Mouse (Mus musculus) mesoderm, embryonic 11.5 days (tissue): ENCODE data around the gene Foxp1.

ENCODE experiments used
- DNase-seq: peaks from one replicate; pipeline ENCODE4 v3.0.0-alpha.2; 2012; ENCODE audit warnings: low read depth, low spot score

The Foxp1 gene

DNA sequence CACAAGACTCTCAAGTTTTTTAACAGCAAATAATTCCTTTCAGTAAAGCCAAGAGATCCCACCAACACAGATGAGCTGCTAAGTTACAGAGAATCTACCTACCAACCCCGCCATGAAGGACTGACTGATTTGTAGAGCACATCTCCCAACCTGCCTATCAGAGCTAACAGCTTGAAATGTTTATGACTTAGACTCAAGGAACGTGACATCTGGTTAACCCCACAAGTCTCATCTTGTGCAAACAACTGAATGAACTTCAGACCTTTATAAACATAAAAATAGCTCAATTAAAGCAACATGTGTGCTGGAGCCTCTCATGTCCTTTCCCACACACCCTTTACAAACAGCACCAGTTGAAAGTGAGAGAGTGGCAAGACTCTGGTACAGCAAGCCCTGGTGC lies 193.9 kb downstream of the Foxp1 start:
- peak; percentile 62 for DNase-seq

DNA sequence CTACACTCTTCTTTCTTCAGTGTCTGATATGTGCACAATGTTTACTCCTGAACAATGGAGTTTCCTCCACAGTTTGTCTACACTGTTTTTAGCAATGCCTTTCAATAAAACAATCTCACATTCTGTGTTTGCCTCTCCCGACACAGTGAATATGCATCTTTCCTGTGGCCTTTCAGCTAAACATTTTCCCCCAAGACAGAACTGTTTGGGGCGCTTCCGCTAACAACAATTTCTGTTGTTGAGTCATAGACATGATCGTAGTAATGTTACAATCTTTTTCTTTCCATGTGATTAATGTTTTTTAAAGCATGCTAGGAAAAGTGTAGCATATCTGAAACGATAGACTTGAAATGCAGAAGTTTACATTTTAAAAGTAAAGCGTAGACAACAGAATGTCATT lies 194.4 kb downstream of the Foxp1 start:
- DNase-seq = no peak

DNA sequence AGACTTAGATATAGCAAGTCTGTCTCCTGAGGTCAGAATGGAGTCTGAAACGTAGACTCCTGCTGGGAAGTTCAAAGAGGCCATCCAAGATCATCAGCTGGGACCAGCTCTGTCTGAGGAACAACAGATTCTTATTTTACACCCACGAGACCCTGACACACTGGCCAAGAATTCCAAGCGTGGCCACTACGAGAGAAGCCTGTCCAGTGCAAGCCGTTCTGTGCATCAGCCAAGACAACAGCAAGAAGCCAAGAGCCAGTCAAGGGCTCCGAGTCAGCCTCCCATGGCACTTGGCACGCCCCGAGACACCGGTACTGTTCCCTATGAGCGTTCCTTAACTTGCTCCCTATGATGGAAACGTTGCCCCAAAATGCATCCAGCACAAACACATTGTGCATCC lies 194.8 kb downstream of the Foxp1 start:
- DNase-seq = no peak

DNA sequence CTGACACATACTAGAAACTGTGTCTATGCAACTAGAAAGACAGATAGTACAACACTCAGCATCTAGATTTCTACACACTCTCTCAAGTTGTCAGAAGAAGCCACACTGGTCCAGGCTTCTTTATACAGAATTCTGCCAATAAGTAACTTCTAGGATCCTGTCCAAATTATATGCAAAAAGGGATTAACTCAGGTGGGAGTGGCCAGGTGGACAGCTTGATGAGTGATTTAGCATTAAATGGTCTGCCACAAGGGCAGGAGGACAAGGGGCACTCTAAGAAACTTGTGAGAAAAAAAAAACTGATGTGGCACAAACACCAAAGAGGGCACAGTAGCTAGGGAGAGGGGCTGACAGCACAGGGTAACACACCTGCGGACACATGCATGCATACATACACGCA lies 196.6 kb downstream of the Foxp1 start:
- no peak for DNase-seq

DNA sequence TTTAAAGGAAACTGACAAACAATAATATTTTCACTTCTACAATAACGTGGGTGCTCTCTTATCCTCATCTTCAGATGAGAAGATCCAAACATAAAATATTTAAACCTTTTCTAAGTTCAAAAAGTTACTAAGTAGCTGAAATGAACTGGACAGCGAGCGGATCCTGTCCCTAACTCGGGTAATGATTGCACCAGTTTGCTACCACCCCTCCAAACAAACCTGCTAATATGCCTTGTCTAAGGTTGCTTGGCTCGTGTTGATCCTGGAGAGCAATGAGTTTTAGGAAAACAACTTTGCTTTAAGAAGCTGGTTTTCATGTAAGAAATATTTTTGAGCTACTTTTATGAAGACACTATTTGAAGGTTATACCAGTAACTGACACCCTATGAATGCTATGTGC lies 197.1 kb downstream of the Foxp1 start:
- DNase-seq = no peak

DNA sequence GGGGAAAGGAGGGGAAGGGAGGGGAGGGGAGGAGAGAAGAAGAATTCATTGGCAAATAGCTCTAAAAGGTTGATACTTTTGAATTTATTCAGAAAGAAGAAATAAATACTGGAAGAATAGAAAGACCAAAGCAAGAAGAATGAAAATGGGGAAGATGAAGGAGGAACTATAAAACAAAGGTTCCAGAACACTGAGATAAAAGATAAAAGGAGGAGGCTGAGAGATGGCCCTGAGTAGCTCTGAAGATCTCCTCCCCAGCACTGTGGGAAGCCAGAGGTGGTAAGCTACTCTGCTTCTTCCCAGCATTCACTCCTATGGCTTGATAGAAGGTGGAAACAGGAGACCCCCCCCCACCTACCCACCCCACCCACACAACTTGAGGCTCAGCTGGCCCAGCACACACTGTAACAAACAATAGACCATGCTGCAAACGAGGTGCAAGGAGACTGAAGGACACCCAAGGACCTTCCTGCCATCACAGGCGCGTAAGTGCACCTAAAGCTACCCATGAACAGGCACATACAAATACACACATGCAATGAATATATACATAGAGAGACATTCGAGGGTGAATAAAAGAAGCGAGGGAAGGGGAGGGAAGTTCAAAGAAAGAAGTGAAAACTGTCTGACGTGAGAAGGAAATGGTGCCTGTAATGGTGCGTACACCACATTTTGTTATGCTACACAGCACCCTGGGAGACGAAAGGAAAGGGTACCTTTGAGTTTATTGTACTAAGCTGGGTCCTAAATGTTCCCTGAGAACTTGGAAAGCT lies 200.2 kb downstream of the Foxp1 start:
- no peak for DNase-seq

DNA sequence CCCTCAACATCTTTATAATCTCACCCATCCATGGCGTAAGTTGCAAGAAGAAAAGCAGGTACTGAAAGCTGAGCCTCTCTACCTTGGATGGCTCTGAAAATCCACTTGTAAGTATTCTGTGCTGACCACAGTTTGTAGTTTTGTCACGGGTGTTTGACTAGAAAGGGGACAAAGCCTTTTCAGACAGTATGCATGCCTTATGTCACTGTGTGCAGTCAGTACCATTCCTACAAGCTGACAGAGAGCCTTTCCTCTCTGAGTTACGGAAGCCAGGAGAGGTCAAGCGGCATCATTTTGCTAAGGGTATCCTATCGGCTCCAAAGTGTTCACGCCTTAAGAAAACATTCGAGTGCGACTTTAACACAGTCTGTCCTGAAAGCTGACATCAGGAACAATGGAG lies 202.1 kb downstream of the Foxp1 start:
- DNase-seq = no peak

DNA sequence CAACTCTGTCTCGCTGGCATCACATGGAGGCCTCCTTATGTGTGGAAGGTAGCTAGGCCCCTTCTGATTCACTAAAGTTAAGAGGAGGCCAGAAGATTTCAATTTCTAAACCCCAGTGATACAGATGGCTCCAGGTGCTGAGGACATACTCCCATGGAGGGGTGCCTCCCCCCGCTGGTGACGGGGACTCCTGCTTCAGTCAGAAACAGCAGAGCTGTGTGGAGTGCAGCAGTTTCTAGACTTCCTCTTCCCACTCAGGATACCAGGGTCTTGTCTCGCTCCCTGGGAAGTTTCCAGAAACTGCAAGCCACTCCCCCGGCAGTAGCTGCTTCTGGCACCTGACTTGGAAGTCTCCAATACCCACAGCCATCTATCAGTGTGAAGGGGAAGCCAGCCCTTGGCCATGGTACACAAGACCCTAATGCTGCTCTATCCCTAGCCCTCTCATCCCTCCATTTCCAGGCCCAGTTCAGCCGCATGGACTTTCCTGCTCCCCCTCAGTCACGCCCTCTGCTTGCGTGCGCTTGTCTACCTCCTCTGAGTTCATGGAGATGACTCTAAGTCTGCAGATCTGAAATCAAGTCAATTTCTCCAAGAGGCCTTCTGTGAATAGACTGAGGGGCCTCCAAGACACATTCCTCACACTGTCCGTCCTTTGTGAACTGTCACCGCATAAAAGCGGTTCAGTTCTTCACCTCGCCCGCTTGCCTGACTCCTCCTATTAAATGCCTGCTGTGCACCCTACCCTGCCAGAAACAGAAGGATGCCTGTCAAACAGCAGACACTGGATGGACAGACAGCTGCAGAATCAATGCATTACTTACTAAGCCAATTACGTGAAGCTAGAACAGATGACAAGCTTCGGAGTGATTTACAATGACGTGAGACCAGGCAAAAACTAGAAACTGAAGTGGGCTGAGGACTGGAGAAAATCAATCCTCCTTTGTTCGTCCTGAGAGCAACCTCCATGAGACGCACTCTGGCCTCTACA lies 202.8 kb downstream of the Foxp1 start:
- no peak for DNase-seq

DNA sequence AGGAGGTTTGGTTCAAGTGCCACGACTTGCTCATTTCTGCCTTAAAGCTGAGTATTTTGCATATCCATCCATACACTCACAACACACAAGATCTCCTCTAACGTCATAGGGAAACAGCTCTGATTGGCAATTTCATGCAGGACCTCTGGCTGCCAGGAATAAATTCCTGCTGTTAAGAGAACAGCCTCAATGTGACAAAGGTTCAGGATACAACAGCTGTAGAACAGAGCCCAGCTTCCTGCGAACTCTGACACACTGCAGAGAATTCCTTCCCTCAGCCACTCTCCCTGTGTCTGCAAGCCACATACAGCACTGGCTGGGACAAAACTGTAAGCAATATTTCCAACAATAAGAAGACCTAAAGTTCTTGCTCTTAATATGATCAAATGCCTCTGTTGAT lies 207.8 kb downstream of the Foxp1 start:
- no peak for DNase-seq

DNA sequence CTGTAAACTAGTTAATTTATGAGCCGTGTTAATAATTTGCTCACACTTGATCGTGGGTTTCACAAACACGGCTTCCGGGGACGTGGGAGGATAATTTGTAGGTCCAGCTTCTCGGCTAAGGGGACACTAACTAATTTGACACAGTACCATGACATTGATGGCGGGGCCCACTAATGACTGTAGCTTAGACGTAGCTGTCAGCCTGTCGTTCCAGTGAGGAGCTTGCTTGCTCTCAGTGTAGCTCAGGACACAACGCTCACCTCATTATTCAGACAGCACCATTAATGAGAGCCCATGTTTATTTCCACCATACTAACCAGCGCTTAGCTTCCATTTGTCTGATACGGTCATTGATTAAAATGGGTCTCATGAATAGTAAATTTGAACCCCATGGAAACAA lies 212.0 kb downstream of the Foxp1 start:
- DNase-seq = no peak

DNA sequence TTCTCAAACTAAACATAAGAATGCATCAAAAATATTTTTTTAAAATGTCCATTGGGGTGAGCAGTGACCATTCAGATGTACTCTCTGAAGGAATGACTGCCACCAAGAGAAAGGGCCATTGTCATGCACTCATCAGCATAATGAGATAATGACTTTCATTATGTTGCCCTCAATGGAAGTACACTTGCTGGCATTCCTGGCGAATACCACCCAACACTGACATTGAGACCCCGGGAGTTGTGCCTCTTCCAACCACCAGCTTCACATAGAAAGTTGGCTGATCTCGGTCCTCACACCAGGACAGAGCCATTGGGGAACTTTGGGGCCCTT lies 212.4 kb downstream of the Foxp1 start:
- DNase-seq = no peak

DNA sequence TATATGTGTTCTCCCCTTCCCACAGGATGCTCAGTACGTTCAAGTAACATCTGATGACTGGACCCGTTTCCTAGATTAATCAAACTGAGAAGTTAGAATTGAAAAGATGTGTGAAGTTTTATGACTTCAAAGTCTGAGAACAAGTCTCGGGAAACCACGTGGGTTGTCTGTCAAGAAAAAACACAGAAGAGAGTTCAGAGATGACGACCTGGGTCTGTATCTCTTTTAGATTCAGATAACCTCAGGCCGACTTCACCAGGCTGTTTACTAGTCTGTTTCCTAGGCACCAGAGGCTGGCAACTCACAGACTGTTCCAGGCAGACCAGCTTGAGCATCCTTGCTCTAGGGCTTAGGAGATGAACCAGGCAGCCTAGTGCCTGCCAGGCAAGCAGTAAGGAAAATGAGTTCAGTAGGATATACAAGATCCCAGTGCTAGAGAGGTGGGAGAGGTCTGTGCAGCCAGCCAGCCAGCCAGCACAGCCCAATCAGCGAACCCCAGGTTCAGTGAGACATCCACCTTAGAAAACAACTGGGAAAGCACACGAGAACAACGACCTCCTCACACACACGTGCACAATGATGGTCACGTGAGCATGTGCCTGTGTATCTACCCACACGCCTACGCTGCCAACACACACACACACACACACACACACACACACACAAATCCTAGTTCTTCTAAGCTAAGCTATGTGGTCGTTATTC lies 212.9 kb downstream of the Foxp1 start:
- no peak for DNase-seq

DNA sequence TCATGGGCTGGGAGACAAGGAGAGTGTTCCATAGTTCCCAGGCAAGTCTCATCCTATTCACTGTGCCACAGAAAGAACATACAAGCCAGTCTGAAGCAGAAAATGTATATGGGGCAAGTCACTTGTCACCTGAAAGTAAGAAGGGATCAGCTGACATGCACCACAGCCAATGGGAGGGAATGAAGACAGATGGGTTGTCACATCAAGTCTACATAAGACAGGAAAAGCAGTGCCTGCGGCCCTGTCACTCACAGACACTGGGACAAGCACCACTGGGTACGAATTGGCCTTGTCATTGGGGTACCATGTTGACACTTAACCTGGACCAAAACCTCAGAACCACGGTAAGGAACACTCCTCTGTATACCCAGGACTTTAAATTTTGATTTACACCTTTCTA lies 216.8 kb downstream of the Foxp1 start:
- no peak for DNase-seq

DNA sequence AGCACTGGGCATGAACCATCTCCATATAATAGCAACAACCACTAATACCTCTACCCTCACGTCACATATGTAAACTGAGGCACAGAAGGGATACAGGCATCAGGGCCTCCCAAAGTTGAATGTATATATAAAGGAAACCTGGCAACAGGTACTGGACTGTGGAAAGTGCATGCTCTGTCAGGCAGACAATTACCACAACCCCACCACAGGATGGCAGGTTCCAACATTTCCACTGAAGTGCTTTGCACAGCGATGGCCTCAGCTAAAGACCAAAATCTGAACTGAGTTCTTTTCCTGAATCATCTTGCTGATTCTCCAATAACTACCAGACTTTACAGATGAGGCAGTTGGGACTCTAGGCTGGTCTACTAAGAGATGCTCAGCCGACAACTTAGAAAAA lies 217.3 kb downstream of the Foxp1 start:
- no peak for DNase-seq

DNA sequence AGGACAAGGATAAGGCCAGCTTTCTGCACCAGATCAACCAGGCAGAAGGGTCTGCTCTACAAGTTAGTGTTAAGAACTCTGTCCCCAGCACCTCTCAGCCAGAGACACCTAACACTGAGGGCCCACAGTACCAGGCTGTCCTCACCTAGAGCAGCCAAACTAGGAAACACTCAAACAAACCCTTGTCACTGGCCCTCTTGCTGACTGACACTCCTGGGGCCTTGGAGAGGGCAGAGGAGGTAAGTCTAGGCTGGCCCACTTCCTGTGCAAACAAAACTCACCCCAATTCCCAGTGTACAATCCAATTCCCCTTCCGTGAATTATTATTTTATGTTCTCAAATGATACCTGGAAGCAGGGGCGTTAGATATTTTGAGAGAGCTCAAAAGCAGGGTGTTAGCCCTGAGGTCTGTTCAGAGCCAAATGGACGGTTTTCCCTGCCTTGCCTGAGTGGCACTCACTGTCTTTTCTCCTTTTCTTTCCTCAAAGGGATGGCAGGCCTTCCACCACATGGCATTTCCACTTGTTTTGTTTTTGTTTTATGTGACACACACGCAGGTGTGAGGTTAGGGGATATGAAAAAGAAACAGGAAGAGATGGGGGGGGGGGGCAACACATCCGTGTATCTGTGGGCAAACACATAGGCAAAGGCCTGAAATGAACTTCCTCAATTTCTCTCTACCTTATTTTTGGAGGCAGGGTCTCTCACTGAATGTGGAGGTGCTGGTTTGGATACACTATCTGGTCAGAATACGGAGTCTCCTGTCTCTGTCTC lies 219.7 kb downstream of the Foxp1 start:
- no peak for DNase-seq

DNA sequence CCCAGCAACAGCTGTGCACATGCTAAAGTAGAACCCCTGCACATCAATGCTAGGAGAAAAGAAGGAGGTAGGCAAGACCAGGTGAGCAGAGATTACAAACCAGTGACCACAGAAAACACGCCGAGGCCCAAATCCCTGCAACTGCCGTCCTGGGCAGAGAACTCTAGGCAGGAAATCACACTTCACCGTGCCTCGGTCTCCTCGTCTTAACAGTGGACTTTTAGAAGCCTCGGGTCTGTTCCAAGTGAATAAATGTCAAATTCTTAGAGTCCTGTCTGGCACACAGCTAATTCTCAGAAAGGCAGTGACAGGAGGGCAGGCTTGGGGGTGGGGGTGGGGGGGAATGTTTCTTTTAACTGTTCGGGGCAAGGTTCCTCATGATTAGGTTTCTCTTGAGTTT lies 220.6 kb downstream of the Foxp1 start:
- no peak for DNase-seq

DNA sequence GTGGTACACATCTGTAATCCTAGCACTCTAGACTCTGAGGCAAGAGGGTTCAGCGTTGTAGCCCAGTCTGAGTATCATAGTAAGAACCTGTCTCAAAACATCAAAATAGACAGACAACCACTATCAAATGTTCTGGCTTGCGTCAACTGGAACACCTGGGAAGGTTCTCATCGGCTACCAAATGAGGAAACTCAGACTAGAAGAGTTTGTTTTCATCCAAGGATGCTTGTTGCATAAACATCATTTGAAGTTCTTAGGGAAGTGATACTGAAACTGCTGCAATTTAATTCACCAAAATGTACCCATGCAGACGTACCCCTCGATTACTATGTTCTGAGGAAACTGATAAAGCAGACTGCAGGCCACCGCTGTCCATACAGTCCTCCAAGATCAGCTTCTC lies 222.3 kb downstream of the Foxp1 start:
- DNase-seq = no peak

DNA sequence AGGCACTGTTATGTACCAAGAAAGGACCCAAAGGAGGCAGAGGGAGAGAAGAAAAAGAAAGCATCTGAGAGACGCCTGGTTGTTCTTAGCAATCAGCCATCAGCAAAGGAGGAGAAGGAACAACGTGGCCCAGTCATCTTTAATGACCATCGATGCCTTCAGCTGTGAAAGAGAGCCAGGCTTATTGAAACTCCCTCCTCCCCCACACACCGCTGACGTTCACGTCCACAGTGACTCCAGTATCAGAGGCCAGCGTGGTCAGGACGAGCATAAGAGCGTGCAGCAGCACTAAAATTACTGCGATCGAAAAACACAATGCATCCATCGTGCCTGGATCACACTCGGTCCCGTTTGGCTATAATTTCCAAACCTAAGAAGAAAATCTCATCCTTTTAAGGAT lies 223.3 kb downstream of the Foxp1 start:
- no peak for DNase-seq

DNA sequence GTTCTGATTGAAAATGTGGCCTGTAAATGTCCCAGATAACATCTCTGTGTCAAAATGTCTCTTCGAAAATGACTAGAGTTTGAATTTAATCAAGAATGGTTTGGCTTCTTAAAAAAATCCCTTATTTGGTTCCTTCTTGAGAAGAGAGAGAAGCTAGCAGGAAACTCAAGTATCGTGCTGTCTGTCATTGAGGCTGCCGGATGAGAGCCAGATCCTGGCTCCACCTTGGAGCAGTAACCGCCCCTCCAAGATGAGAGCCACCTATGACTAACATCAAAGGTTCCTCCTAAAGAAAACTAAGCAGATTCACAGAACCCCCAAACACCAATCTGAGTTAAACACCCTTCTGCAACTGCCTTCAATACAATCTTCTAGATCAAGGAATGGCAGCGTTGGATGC lies 225.0 kb downstream of the Foxp1 start:
- no peak for DNase-seq

DNA sequence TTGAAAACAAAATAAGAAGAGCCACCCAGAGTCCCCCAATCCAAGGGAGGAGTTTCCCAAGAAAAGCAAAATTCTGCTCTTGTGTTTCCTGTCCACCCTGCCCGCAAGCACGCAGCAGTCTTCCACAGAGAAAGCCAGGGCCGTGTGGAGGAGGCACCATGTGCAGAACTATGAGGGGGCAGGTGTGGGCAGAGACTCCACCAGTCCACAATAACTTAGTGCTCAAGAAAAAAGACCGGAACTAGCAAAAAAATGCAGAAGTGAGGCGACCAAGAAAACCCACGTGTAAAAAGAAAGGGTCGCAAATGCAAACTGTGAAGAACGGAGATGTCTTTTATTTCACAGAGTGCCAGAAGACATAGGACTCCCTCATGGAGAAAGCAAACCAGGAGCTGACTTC lies 227.0 kb downstream of the Foxp1 start:
- no peak for DNase-seq

DNA sequence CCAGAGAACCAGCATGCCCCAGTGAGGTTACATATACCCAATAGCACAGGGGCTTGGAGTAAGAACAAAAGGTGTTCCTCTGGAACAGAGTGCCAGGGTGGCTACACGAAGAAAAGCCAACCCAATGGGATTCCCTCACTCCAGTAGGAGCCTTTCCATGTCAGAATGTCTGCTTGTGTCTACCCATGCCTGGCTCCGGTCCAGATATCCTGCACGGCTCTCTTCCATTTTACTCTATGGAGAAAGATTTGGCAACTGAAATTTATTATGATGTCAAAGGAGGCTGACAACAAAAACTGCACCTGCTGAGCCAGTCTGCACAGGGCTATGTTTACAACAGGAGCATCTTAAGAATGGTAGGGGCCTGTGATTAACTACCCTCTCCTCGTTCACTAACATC lies 233.3 kb downstream of the Foxp1 start:
- DNase-seq = no peak

DNA sequence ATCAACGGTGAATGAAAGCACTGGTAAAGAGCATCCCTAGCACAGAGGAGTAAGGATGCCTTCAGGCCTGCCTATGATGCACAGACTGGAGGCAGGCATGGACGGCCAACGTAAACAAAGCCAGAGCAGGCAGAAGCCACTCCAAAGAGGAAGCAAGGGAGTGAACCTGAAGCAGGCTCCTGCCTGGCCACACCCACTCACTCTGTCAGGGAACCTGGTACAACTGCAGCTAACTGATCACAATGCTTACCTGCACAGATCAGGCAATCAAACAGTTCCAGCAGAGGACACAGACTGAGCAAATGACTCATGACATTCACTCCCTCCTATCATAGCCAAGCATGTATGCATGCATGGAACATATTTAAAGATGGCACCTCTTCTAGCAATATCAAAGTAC lies 237.5 kb downstream of the Foxp1 start:
- DNase-seq = no peak
